Mouse (Mus musculus) heart, postnatal 0 days (tissue): ENCODE results near the gene Thy1.

Source experiments
- CTCF ChIP-seq: IDR thresholded peaks from 2 replicates; pipeline ENCODE4 v1.5.1; 2016; ENCODE audit warnings: antibody characterized with exemption, control low read depth, low read depth
- EP300 ChIP-seq: IDR thresholded peaks from 2 replicates; pipeline ENCODE4 v1.6.1; 2016; ENCODE audit warnings: antibody characterized with exemption, low read depth

DNA sequence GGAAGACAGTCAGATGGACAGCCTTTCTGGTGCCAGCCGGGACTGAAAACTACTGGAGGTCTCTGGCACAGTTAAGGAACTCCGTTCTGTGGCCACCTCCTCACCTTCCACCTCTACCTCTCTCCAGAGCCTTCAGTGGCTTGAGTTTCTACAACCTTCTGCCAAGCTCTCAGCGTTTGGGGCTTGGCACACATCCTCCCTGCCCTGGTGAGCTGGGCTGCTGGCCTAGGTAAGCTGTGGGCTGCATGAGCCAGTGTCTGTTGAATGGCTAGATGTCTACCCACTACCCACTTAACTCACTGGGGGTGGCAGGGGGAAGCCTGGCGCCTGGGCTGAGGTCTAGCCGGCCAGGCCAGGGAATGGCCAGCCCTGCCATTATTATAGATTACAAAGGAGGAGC lies 29.9 kb downstream of the Thy1 start:
- TF ChIP-seq CTCF (no peak), EP300 (no peak)
